Mouse (Mus musculus) kidney, postnatal 0 days (tissue): ENCODE data around the gene Olfr651. TPM values are rescaled to one million over a fixed set of nuclear protein-coding genes. Genes with fewer than 3 reads are reported as not detected.

Experiments
- ATAC-seq: fragments of 200-750 bp; cut with Nextera tagmentation; replicated peaks from 2 replicates; pipeline ENCODE4 v1.8.0; 2017; ENCODE audit warnings: low read depth, moderate number of reproducible peaks, moderate TSS enrichment, moderate library complexity; ENCODE audit not compliant: low FRiP score
- DNase-seq: peaks from one replicate; pipeline ENCODE4 v3.0.0-alpha.2; 2016; ENCODE audit warnings: low spot score
- H3K27ac ChIP-seq: fragments of 300-500 bp; sonication (generic); 2 replicates; pipeline ENCODE4 v1.5.1; 2014; ENCODE audit warnings: mild to moderate bottlenecking
- H3K27me3 ChIP-seq: fragments of 300-500 bp; sonication (generic); 2 replicates; pipeline ENCODE4 v1.6.1; 2014; ENCODE audit warnings: low read length, mixed read lengths; ENCODE audit not compliant: insufficient read depth
- H3K36me3 ChIP-seq: fragments of 300-500 bp; sonication (generic); 2 replicates; pipeline ENCODE4 v1.6.1; 2014; ENCODE audit warnings: low read length, mixed read lengths; ENCODE audit not compliant: insufficient read depth
- H3K4me1 ChIP-seq: fragments of 300-500 bp; sonication (generic); replicated peaks from 2 replicates; pipeline ENCODE4 v1.6.1; 2014; ENCODE audit warnings: antibody characterized with exemption, low read length, mixed read lengths; ENCODE audit not compliant: insufficient read depth
- H3K4me2 ChIP-seq: fragments of 300-500 bp; sonication (generic); 2 replicates; pipeline ENCODE4 v1.6.1; 2014; ENCODE audit warnings: mild to moderate bottlenecking, low read length, moderate library complexity, mixed read lengths
- H3K4me3 ChIP-seq: fragments of 300-500 bp; sonication (generic); replicated peaks from 2 replicates; pipeline ENCODE4 v1.5.1; 2014; ENCODE audit warnings: low read depth, low read length
- H3K9ac ChIP-seq: fragments of 300-500 bp; sonication (generic); 2 replicates; pipeline ENCODE4 v1.6.1; 2014; ENCODE audit warnings: low read depth, low read length
- H3K9me3 ChIP-seq: fragments of 300-500 bp; sonication (generic); replicated peaks from 2 replicates; pipeline ENCODE4 v1.6.1; 2016; ENCODE audit warnings: low read length, inconsistent platforms, mixed read lengths
- CTCF ChIP-seq: IDR thresholded peaks from 2 replicates; pipeline ENCODE4 v1.5.1; 2016; ENCODE audit warnings: antibody characterized with exemption, low read depth, mild to moderate bottlenecking, moderate library complexity
- WGBS: fragments of 180-500 bp; shearing (Covaris S2); extraction: QIAGEN DNeasy Blood & Tissue Kit; methylation state at CpG from one replicate; pipeline ENCODE4 v1.1.7; 2014; 5-methylcytosine and 5-hydroxymethylcytosine counted together
- polyA plus RNA-seq: library from polyadenylated mRNA; unstranded; fragments of >200 nt; fragmentation: Nextera tagmentation; extraction: Ambion mirVana; gene quantifications from 2 replicates; pipeline ENCODE4 v1.2.1, GENCODE M21; 2015

Olfr651 gene
- polyA plus RNA-seq, 1 experiment from 2014 or later, result not detected

GRCm38 (mm10) chr7:104577014-104577413 lies 27.1 kb downstream of the Olfr651 start, which contains the start of gene Olfr653:
Gene Olfr653 (plus strand): TSS chr7:104577314.
- Histone ChIP-seq H3K27me3 (no peaks in the 10 kb centered on the region), H3K4me1 (no peaks in the 10 kb centered on the region), H3K9me3 (no peaks in the 10 kb centered on the region), H3K4me3 (no peak within 1 kb of the TSS), H3K36me3 (no peaks in the 10 kb centered on the region), H3K9ac (no peak within 1 kb of the TSS), H3K4me2 (no peak within 1 kb of the TSS), H3K27ac (no peak within 1 kb of the TSS)
- no peak for TF ChIP-seq CTCF
- no peak for ATAC-seq
- DNase-seq, result no peak
- WGBS, result 64% methylated on average over 2 of the region's 2 CpGs

- no peak overlapping the region for H3K9ac ChIP-seq
Measured at GRCm38 (mm10) chr7:104580846-104581245, 30.9 kb downstream of the Olfr651 start.

GRCm38 (mm10) chr7:104581429-104581828 lies 31.5 kb downstream of the Olfr651 start:
- no peak overlapping the region for H3K4me3 ChIP-seq
- no peaks in the 10 kb centered on the region for H3K9me3 ChIP-seq
- H3K27ac ChIP-seq, result no peak overlapping the region
- TF ChIP-seq CTCF, result no peak
- 84% methylated on average over 4 of the region's 4 CpGs for WGBS
- no peaks in the 10 kb centered on the region for H3K27me3 ChIP-seq
- H3K4me2 ChIP-seq, result no peak overlapping the region
- H3K9ac ChIP-seq, result no peak overlapping the region
- no peak for ATAC-seq
- no peaks in the 10 kb centered on the region for H3K4me1 ChIP-seq
- no peak for DNase-seq
- no peaks in the 10 kb centered on the region for H3K36me3 ChIP-seq

More at GRCm38 (mm10) chr7:104580846-104581245, 30.9 kb downstream of the Olfr651 start:
- no peak for TF ChIP-seq CTCF
- DNase-seq (no peak), ATAC-seq (no peak)
- Histone ChIP-seq H3K4me2 (no peak overlapping the region), H3K4me1 (no peaks in the 10 kb centered on the region), H3K27ac (no peak overlapping the region), H3K9me3 (no peaks in the 10 kb centered on the region), H3K27me3 (no peaks in the 10 kb centered on the region), H3K36me3 (no peaks in the 10 kb centered on the region), H3K4me3 (no peak overlapping the region)
- 91% methylated on average over 4 of the region's 4 CpGs for WGBS

DNA sequence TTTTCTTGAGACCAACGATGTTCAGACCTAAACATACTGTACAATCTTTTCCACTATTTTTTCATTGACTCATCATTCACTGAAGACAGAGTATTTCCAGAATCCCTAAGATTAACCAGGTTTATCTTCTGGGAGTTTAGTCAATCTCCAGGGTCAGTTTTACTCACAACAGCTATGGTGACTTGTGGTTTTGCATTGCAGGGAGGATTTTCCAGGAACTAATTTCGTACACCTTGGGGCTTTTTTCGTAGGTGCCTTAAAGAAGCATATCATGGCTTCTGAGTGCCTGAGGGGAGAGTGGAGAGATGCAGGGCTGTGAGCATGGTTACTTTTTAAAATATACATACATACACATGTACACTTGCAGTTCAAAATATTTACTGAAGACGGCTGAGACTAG lies 36.8 kb downstream of the Olfr651 start, which contains the start of gene Olfr654:
Gene Olfr654, plus strand, starts transcription at position 301 of the 400 bp plus-strand sequence.
- no peaks in the 10 kb centered on the region for H3K4me1 ChIP-seq
- no peaks in the 10 kb centered on the region for H3K27me3 ChIP-seq
- H3K9ac ChIP-seq, result no peak within 1 kb of the TSS
- 85% methylated on average over 4 of the region's 4 CpGs for WGBS
- no peak for DNase-seq
- no peaks in the 10 kb centered on the region for H3K36me3 ChIP-seq
- no peak within 1 kb of the TSS for H3K27ac ChIP-seq
- H3K9me3 ChIP-seq, result no peaks in the 10 kb centered on the region
- H3K4me3 ChIP-seq, result no peak within 1 kb of the TSS
- no peak for ATAC-seq
- no peak for TF ChIP-seq CTCF
- H3K4me2 ChIP-seq, result no peak within 1 kb of the TSS

DNA sequence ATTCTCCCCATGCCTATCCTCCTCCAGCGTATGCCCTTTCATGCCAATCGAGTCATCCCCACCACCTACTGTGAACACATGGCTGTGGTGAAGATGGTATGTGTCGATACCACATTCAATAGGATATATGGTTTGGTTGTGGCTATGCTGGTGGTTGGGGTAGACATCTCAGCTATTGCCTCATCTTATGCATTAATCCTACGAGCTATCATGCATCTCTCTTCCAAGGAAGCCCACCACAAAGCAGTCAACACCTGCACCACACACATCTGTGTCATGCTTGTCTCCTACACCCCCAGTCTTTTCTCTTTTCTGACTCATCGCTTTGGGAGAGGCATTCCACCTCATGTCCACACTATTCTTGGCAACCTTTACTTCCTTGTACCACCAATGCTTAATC lies 38.3 kb downstream of the Olfr651 start:
- DNase-seq (no peak), ATAC-seq (no peak)
- no peak overlapping the region for H3K4me3 ChIP-seq
- no peaks in the 10 kb centered on the region for H3K27me3 ChIP-seq
- no peaks in the 10 kb centered on the region for H3K9me3 ChIP-seq
- no peak overlapping the region for H3K27ac ChIP-seq
- no peak overlapping the region for H3K9ac ChIP-seq
- no peak for TF ChIP-seq CTCF
- 87% methylated on average over 5 of the region's 5 CpGs for WGBS
- no peaks in the 10 kb centered on the region for H3K36me3 ChIP-seq
- H3K4me1 ChIP-seq, result no peaks in the 10 kb centered on the region
- no peak overlapping the region for H3K4me2 ChIP-seq

- no peak for TF ChIP-seq CTCF
- DNase-seq (no peak), ATAC-seq (no peak)
- 86% methylated on average over 2 of the region's 2 CpGs for WGBS
- Histone ChIP-seq H3K9me3 (no peaks in the 10 kb centered on the region), H3K9ac (no peak within 1 kb of the TSS), H3K27me3 (no peaks in the 10 kb centered on the region), H3K4me2 (no peak within 1 kb of the TSS), H3K4me1 (no peaks in the 10 kb centered on the region), H3K36me3 (no peaks in the 10 kb centered on the region), H3K4me3 (no peak within 1 kb of the TSS), H3K27ac (no peak within 1 kb of the TSS)
Measured at GRCm38 (mm10) chr7:104601679-104602078, 51.7 kb downstream of the Olfr651 start, which contains the start of gene Olfr655. Gene Olfr655 (minus strand): TSS chr7:104601779.

- Histone ChIP-seq H3K27me3 (no peaks in the 10 kb centered on the region), H3K27ac (no peak overlapping the region), H3K4me1 (no peaks in the 10 kb centered on the region), H3K9me3 (no peaks in the 10 kb centered on the region), H3K4me3 (no peak overlapping the region), H3K4me2 (no peak overlapping the region), H3K36me3 (no peaks in the 10 kb centered on the region), H3K9ac (no peak overlapping the region)
- peak; percentile 35 for DNase-seq
- ATAC-seq, result no peak
- 11% methylated on average over 3 of the region's 3 CpGs for WGBS
- peak; percentile 70 for TF ChIP-seq CTCF
Measured at GRCm38 (mm10) chr7:104603173-104603572, 53.2 kb downstream of the Olfr651 start.

Other genes with a start within 250 kb of the Olfr651 start
- gene Trim12a, start 234.7 kb upstream of the Olfr651 start, polyA plus RNA-seq, result 8.6 and 8.8 TPM in 2 replicates
- gene Trim34b, start 220.7 kb upstream of the Olfr651 start, polyA plus RNA-seq, result 0.12 TPM in 1 of 2 replicates, not detected in the other
- gene Trim12c, start 196.8 kb upstream of the Olfr651 start, polyA plus RNA-seq, result 2.2 TPM in 2 replicates
- 0.24 and 0.25 TPM in 2 replicates for gene Trim30b, start 180.2 kb upstream of the Olfr651 start, polyA plus RNA-seq
- 0.10 and 0.13 TPM in 2 replicates for gene Trim30c, start 149.3 kb upstream of the Olfr651 start, polyA plus RNA-seq
- gene Trim30a, start 84.9 kb upstream of the Olfr651 start, polyA plus RNA-seq, result 3.7 and 4.5 TPM in 2 replicates
- 0.78 and 1.2 TPM in 2 replicates for gene Trim30d, start 42.3 kb upstream of the Olfr651 start, polyA plus RNA-seq
- gene Olfr652, start 10.8 kb downstream of the Olfr651 start, polyA plus RNA-seq, result not detected in 2 replicates
- not detected in 2 replicates for gene Olfr653, start 27.2 kb downstream of the Olfr651 start, polyA plus RNA-seq
- gene Olfr654, start 36.9 kb downstream of the Olfr651 start, polyA plus RNA-seq, result not detected in 2 replicates
- gene Olfr655, start 51.6 kb downstream of the Olfr651 start, polyA plus RNA-seq, result not detected in 2 replicates
- gene Olfr656, start 63.8 kb downstream of the Olfr651 start, polyA plus RNA-seq, result not detected in 2 replicates
- gene Olfr657, start 74.7 kb downstream of the Olfr651 start, polyA plus RNA-seq, result not detected in 2 replicates
- gene Olfr658, start 97.2 kb downstream of the Olfr651 start, polyA plus RNA-seq, result 0.04 TPM in 1 of 2 replicates, not detected in the other
- not detected in 2 replicates for gene Olfr659, start 116.6 kb downstream of the Olfr651 start, polyA plus RNA-seq
- not detected in 2 replicates for gene Olfr661, start 136.4 kb downstream of the Olfr651 start, polyA plus RNA-seq
- gene Usp17le, start 227.3 kb downstream of the Olfr651 start, polyA plus RNA-seq, result not detected in 2 replicates